Mouse (Mus musculus): Measurements from ENCODE around the gene Olfr313.
"Not testable (repeated sequence)": the region's sequence is repeated elsewhere in the genome, so short reads cannot be mapped to it uniquely, and the experiment has no call there.

- TF ChIP-seq CTCF (conservative IDR thresholded peaks at IDR 0.05; ENCODE audit: low read length); NANOG (IDR thresholded peaks at IDR 0.05; ENCODE audit: borderline replicate concordance, low read length); POU5F1 (IDR thresholded peaks at IDR 0.05; ENCODE audit: borderline replicate concordance, low read length): not testable (repeated sequence)
Observed at GRCm38 (mm10) chr11:58814700-58815099, at the start of gene Olfr313.
